Mouse (Mus musculus) testis, postnatal 14 days (tissue): ENCODE results near the gene Myom3.
"Not testable (repeated sequence)": the region's sequence is repeated elsewhere in the genome, so short reads cannot be mapped to it uniquely, and the experiment has no call there.

Experiments used
- DNase-seq: peaks from one replicate; pipeline ENCODE4 v3.0.0; 2021; ENCODE audit warnings: low spot score

Myom3 gene

DNA sequence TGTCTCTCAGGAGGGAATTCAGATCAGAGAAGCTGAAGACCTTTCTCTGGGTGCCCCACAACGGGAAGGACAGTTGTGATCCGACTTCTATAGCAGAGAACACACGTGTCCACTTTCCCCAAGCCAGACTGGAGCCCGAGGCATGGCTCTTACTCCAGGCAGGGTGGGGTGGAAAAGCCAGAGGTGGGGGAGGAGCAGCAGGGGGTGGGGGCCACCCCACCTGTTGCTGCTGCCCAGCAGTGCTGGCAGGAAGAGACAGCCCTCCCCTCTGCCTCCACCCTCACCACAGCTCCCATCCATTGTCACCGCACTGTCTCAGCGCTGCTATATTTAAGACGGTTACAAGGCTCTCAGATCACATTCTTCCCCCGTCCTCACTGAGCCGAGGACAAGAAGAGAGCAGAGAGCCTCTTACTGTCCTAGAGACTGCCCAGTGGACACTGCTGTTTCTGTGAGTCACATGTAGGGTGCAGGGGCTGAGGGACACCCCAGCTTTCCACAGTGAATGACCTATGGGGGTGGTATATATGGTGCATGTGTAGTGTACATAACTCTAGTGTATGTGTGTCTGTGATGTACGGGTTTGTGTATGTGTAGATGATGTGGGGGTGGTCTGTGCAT lies at the start of gene Myom3:
Gene Myom3, plus strand, starts transcription at position 360 of the 621 bp plus-strand sequence.
- no peak for DNase-seq

DNA sequence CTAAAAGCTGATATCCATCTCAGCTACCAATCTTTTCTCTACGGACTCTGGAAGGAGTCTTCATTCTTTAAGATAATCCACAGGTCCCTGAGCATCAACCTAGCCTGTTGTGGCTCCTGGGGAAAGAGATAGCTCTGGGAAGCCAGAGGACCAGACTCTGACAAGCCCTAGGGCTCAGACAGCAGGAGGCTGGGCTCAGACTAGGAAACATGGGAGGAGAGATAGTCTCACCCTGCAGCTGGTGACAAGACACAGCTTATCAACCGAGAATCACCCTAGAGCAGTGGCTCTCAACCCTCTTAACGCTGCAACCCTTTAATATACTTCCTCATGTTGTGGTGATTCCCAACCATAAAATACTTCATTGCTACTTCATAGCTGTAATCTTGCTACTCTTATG lies 49.1 kb upstream of the Myom3 start:
- no peak for DNase-seq

DNA sequence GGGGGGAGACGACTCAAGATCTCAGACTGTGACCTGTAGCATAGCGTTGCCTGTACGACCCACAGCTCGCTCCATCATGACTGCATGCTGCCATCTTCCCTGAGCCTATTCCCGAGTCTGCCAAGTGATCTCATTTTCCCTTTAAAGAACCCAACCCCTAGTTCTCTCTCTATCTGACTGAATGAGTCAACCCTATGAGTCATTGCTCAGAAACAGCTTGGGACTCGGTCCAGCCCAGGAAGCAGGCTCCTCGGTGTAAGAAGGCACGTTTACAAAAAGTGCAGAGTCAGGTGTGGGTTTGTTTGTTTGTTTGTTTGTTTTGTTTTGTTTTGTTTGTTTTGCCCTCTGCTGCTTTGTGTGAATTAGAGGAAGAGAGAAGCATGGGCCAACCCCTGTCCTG lies 44.7 kb upstream of the Myom3 start:
- DNase-seq: no peak

DNA sequence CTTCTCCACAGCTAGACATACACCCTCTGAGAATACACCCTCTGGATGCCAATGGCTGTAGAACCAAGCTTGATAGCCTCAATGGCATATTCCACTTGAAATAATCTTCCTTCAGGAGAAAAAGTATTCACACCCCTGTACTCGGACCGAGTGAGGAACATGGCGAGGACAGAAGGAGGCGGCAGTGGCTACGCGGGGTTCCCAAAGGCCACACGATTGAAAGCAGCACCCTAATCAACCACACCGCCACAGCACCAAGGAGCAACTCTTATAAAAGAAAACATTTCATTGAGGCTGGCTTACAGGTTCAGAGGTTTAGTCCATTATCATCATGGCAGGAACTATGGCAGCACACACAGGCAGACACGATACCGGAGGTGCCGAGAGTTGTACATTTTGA lies 43.1 kb upstream of the Myom3 start:
- not testable (repeated sequence) for DNase-seq

DNA sequence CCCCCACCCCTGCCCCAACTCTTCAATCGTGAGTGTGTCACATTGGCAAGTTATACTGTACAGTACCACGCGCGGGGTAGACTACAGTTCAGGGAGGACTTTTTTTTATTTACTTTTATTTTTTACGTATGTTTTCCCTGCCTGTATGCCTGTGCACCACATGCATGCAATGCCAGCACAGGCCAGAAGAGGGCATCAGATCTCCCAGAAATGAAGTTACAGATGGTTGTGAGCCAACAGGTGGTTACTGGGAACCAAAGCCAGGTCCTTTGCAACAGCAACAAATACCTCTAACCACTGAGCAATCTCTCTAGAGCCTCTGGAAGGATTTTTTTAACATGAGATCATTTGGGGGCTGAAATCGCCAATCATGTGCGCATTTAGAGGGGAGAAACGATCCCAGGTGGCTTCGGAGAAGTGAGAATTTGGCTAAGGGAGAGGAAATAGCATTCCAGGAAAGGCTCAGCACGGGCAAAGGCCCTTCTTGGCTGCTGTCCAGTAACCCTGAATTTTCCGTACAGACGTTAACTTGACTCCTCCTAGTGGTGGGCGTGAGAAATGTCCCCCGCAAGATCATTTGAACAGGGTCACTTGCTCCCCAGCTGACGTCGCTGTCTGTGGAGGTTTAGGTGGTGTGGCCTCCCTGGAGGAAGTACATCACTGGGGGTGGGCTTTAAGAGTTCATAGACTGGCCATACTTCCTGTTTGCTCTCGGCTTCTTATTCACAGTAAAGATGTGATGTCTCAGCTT lies 36.8 kb upstream of the Myom3 start:
- no peak for DNase-seq

DNA sequence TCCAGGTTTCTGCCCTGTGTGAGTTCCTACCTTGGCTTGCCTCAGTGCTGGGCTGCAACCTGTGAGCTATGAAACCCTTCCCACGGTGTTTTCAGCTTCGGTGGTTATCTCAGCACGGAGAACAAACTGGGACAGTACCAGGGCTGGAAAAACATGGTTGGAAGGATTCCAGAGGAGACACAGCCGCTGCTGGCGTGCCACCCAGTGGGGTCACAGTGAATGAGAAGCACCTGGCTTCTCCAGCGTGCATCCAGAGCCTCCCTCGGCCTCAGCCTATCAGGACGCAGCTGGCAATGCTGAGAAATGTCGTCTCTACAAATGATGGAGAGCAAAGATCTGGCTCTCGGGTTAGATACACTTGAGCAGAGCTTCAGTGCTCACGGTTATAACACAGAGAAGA lies 33.1 kb upstream of the Myom3 start:
- no peak for DNase-seq

DNA sequence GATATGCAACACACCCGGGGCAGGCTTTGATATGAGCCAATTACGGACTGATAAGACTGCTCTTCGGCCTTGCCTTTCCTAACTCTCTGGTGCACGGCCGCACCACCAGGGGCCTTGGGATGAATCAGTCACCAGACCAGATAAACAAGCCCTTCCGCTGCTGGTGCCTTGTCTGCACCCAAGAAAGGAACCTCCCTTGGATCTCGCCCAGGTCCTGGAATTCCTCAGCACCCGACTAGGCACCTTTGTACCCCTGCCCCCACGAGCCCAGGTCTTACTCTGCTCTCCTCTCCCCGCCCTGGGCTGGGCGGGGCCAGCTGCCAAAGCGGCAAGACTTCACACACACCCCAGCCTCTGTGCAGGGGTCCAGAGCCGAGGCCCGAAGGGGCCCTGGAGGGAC lies 31.7 kb upstream of the Myom3 start, which contains the start of gene Il22ra1:
Gene Il22ra1, plus strand, starts transcription at position 356 of the 400 bp plus-strand sequence.
- DNase-seq: no peak

DNA sequence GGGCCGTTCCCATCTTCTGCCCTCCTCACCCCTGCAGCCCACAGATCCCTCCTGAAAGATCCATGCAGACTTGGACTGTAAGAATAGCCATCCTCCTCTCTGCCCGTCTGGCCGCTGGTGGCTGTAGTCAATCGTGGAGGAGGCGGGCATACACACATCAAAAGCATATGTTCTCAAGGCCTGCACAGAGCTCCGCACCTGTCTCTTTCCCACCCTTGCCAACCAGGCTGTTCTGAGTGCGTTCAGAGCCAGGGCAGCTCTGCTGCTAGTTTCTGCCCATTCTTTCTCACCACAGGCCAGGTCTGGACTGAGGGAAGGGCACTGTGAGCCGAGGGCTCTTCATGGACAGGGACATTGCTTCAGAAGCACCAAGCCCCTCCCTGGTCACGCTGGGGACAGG lies 29.3 kb upstream of the Myom3 start:
- no peak for DNase-seq

DNA sequence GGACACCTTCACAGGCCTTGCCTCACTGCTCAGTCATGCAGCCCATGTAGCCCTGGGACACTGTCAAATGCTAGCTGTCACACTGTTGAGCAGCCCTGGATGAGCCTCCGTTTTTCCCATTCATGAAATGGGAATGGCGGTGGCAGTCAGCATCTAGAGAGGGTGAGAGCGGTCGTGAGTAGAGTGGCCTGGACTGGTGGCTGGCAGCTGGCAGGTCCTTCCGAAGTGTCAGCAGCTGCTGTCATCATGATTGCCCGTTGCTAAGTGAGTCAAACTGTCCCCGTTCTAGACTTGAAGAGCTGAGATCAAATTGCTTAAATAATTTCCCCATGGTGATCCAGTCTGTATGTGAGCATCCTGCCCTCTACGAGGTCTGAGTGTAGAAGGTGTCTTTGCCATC lies 28.6 kb upstream of the Myom3 start:
- no peak for DNase-seq

DNA sequence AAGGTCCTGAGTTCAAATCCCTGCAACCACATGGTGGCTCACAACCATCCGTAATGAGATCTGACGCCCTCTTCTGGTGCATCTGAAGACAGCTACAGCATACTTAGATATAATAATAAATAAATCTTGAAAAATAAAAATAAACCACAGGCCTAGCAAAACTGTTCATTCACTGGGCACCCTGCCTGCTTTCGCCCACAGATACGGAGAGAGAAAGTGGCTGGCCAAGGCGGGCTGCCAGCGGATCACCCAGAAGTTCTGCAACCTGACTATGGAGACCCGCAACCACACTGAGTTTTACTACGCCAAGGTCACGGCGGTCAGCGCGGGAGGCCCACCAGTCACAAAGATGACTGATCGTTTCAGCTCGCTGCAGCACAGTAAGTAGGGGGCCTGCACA lies 25.6 kb upstream of the Myom3 start:
- no peak for DNase-seq

DNA sequence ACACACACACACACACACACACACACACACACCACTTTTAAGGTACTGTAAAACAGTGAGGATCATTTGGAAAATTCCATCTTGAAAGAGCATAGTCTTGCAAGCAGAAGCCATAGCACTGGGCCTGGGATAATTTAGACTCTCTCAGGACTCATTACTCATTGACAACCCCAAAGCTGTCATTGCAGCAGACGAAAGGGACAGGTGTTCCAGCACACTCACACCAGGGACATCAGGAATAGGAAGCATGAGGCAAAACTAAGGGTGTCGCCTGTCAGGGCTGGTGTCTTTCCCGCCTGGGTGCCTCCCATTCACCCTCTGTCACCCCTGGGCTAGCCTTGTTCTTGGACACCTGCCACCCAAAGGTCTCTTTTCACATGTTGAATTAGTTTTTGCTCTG lies 22.6 kb upstream of the Myom3 start:
- no peak for DNase-seq

DNA sequence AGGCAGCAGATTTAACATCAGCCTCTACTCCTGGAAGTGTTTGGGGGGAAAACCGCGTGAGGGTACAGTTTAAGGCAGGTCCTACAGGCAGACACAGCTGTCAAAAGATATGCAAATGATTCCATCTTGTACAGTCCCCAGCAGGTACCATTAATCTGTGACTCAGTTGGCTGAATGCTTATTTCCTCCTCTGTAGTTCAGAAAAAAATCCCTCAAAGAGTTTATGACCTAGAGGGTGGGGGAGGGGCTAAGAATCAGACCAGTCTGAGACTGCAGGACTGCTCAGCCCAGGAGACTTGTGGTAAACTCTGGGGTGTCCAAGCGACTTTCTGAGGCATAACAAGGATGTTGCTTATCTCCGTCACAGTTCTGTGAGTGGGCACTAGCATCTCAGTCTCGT lies 21.3 kb upstream of the Myom3 start:
- DNase-seq: no peak

DNA sequence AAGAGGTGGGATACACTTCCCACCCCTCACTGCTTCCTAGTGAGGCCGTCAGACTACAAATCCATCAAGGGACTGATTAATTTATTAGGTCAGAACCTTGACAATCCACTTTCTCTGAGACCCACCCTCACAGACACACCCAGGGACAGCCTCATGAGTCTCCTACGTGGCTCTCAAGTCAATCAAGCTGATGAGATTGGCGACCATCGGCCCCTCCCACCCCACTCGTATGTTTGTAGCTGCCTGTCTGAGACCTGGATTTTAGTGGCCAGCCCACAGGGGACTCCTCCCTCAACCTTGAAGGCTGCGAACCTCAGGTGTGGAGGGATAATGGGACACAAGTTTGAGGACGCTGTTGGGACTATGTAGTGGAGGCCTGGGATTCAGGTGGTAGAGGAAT lies 20.4 kb upstream of the Myom3 start:
- no peak for DNase-seq

DNA sequence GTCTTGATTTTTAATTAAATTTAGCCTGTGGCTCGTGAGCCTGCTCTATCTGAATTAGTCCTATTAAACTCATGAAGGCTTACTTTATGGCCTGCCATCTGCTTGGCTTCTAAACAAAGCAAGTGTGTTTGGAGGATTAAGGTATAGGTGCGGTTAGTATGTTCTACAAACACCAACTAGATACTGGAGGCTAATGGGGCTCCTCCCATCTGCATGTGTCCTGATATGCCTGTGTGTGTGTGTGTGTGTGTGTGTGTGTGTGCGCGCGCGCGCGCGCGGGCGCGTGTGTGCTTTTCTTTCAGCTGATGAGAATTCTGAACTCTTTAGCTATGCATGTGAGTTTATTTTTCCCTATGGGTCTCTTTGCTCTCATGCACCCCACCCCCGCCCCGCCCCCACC lies 19.8 kb upstream of the Myom3 start:
- DNase-seq: no peak

DNA sequence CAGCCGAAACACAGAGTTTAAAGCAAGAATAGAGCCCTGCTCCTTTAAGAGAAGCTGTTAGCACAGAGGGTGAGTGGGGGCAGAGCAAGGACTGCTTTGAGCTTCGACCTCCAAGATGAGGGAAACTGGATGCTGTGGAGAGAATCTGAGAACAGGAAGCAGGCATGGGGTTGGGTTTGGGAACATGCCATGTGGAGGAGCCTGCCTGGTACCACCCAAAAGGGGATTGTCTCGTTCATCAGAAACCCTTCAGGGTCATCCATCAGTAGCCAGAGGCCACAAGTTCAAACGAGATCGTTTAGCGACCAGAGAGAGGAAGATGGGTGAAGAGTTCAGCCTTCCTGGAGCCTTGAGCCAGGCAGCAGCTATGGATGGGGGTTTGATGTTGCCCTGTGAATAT lies 16.0 kb upstream of the Myom3 start:
- DNase-seq: no peak

DNA sequence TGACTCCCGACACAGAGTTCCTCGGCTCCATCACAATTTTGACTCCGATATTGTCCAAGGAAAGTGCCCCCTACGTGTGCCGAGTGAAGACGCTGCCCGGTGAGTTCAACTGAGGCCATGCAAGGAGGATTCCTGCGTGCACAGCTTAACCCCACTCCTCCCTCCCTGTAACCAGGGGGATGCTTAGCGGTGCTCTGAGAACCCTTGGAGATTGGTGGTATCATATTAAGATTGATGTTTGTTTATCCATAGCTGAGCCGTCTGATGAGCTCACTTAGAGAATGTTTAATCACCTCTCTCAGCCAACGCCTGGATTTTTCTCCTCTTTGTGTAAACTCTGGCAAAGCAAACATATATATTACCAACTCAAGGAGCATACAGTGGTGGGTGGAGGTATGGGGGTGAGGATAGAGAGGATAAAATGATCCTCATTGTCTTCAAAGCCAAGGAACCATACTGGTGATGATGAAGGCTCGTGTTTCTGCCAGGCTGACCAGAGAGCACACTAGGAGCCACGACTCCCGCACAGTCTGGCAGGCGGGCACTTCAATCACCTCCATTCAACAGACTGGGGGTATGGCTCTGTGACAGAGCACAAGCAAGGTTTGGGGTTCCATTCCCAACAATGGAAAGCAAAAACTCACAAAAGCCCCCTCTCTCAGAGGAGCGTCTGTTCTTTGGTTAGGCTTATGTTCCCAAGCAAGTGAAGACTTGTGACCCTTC lies 14.6 kb upstream of the Myom3 start:
- no peak for DNase-seq

DNA sequence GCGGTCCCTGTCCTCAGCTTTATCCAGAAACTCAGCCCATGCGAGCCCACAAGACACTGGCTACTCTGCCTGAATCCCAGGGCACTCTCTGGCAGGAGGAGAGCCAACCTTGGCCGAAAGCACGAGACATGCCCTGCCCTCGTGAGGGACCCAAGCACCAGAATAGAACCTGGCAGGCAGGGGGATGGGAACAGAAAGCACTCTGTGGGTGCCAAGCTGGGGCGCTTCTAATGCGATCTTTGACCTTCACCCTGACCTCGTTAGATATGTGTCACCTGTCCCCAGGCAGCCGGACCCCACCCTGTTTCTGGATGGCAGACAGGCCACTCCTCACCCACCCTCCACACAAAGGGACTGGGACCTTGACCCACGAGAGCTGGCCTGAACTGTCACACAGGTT lies 13.9 kb upstream of the Myom3 start:
- no peak for DNase-seq

DNA sequence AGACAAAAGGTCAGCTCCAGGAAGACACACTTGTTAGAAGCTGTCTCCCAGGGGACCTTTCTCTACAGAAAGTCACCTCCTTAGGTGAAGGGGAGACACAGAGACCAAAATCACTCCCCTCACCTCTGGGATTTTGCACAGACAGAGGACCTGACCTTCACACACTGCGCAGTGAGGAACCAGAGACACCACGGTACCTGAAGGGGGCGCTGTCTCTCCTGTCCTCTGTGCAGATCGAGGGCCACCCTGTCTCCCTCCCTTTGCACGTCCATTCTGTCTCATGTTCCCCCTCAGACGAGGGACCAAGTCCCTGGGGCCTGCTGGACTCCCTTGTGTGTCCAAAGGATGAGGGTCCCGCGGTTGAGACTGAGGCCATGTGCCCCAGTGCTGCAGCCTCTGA lies 8.6 kb upstream of the Myom3 start:
- no peak for DNase-seq

DNA sequence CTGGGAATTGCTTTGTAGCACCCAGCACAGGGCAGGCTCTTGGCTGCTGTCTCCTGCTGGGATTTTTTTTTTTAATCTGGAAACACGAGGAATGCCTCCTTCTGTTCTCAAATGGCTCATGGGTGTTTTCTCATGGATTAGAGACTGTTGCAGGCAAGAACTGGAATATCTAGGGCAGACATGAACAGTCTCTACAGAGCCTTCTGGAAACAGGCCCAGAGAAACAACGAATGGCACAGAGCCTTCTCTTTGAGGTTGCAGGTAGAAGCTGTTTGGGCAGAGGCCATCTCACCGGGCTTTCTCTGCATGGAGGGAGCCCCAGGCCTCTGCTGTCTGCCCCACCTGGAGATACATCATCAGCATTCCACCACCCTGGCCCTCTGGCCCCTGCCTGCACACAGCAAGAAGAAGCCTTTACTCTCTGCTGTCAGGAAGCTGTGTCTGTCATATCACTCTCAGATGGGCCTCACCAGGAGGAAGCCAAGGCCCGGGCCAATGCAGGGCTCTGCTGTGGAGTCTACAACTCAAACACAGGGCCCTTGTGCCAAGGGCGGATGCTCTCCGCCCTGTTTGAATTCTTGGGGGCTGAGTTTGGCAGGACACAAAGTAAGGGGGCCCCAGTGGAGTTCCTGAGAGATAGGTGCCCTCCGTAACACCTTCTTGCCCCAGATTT lies 7.3 kb upstream of the Myom3 start:
- no peak for DNase-seq

DNA sequence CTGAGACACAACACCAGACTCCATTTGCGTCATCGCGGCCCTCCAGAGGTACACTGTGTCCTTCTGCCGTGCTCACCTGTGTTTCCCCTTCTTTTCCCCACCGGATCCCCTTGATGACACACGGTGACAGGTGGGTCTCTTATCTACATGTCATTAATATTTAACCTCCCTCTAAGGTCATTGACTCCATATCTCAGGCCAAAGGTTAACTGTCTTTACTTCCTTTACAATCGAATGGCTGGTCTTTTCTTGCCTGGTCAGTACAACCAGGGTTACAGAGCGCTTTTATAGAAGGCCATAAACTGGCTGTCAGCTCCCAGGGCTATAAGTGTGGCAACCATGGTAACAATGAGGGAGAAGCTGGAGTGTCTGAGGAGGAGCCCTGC lies 6.7 kb upstream of the Myom3 start:
- DNase-seq: no peak

DNA sequence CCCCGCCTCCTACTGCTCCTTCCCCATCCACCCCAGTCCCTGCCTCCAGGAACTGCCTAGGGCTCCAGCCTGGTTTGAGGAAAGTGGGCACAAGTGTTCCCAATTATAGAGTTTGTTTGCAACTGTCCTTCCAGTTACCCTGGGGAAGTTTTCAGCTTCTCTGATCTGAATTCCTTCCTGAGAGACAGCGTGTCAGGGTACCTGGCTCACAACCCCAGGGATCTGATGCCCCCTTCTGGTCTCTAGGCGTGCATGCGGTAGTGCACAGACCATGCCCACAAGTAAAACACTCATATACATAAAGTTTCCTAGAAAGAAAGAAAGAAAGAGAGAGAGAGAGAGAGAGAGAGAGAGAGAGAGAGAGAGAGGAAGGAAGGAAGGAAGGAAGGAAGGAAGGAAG lies 1.2 kb upstream of the Myom3 start:
- no peak for DNase-seq

DNA sequence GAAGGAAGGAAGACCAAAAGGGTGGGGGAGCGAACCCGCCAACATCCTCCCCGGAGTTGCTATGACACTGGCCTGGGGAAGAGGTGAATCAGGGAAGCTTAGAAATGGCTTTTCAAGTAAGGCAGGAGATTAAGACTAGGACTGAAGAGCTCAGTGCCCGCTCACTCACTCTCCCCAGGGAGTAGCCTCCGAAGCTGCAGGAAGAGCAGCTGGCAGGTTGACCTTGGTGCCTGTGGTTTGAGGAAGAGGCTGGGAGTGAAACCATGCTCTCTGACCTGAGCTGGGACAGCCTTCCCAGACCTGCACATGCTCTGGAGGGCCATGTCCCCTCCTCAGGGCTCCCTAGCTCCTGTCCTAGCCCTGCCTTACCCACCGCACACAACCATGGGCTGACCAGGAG lies 690 bp upstream of the Myom3 start:
- DNase-seq: no peak

DNA sequence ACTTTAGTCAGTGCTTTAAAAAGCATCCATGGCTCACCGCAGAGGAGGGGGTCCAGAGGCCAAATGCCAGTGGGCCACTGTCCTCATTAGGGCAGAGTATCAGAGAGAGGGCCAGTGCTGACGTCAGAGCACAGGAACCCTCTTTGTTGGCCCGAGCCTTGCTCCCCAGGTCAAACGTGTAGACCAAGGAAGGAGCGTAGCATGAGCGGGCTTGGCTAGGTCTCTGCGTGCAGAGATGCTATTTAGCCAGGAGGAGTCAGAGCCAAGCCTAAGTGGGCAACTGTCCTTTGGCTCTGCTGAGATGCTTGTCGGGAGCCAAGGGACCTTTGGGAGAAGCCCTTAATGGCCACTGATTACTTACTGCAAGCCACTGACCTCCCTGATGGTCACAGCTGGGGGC lies 1.5 kb downstream of the Myom3 start:
- DNase-seq: no peak
